Mouse (Mus musculus) G1E (cell line): Measurements from ENCODE around the gene Pomt1.

Source experiments
- CTCF ChIP-seq: IDR thresholded peaks from 2 replicates; pipeline ENCODE4 v1.5.1; 2012; ENCODE audit warnings: low read depth, low read length, inconsistent platforms, mixed read lengths
- GATA1 ChIP-seq: IDR thresholded peaks from 2 replicates; pipeline ENCODE4 v1.6.1; 2012; ENCODE audit warnings: borderline replicate concordance, low read length, inconsistent platforms, mixed read lengths
- GATA2 ChIP-seq: IDR thresholded peaks from 2 replicates; pipeline ENCODE4 v1.6.1; 2012; ENCODE audit warnings: low read depth, low read length, inconsistent platforms, borderline replicate concordance
- TAL1 ChIP-seq: conservative IDR thresholded peaks from 2 replicates; pipeline ENCODE4 v1.6.1; 2012; ENCODE audit warnings: low read depth, low read length, inconsistent platforms, mixed read lengths

GRCm38 (mm10) chr2:32260635-32261034, 24.2 kb downstream of the Pomt1 start:
- TF ChIP-seq GATA1 (no peak), CTCF (peak; percentile 54; the same call in 1 of the 2 replicates), TAL1 (no peak), GATA2 (no peak)
